ENCODE assay signal across 19 mouse cellular contexts in genomic region chr8:70780093-70780492, GRCm38 (mm10). TPM values are rescaled to one million over a fixed set of nuclear protein-coding genes. Genes with fewer than 3 reads are reported as not detected.
DNase-seq lines count a peak whose midpoint lies in the region; ATAC-seq and TF ChIP-seq lines count a peak whose summit lies in the region.
"Had no signal": no experiment of that assay in that cellular context is flagged by ENCODE, and none has a peak within 500 bp of the region (broad histone marks: within the 10 kb centered on the region; RNA-seq: fewer than 3 reads in every experiment).

No protein-coding gene starts in this region.

- H3K4me1 ChIP-seq in heart, embryonic 11.5 days (ENCODE audit: control insufficient read depth, insufficient read depth, low read length), result peaks cover 17% of the 10 kb centered on the region
- peaks cover 7% of the 10 kb centered on the region for H3K4me1 ChIP-seq in heart, adult 2 months (ENCODE audit: control insufficient read depth, insufficient read depth, low read length)
- H3K4me1 ChIP-seq in liver, embryonic 12.5 days, result peaks cover 45% of the 10 kb centered on the region
- H3K4me1 ChIP-seq in liver, postnatal 0 days (ENCODE audit: insufficient read depth), result peaks cover 25% of the 10 kb centered on the region
- H3K4me1 ChIP-seq in ES-E14 (ENCODE audit: control insufficient read depth in 2 of 2, insufficient read depth in 2 of 2, low read length in 2 of 2, poor library complexity in 1 of 2), result peaks cover 2 to 23% of the 10 kb centered on the region in 2 experiments; a peak in 2 of 4 replicates
- H3K4me1 ChIP-seq in stomach, embryonic 16.5 days (ENCODE audit: control insufficient read depth, insufficient read depth, low read length), result peaks cover 16% of the 10 kb centered on the region

- no peak for TF ChIP-seq CTCF in heart, adult 2 months (IDR thresholded peaks at IDR 0.05)
- no peak for TF ChIP-seq CTCF in liver, postnatal 0 days (IDR thresholded peaks at IDR 0.05; ENCODE audit: low read depth)

- peaks cover 25% of the 10 kb centered on the region for H3K36me3 ChIP-seq in heart, embryonic 11.5 days (ENCODE audit: control insufficient read depth, insufficient read depth, low read length)
- H3K36me3 ChIP-seq in heart, adult 2 months (ENCODE audit: control insufficient read depth, insufficient read depth, low read length), result no peaks in the 10 kb centered on the region
- H3K36me3 ChIP-seq in liver, embryonic 12.5 days, result peaks cover 73% of the 10 kb centered on the region
- H3K36me3 ChIP-seq in liver, postnatal 0 days (replicated peaks; ENCODE audit: insufficient read depth, low read length), result peaks cover 59% of the 10 kb centered on the region
- peaks cover 26% of the 10 kb centered on the region; the same call in 1 of the 2 replicates for H3K36me3 ChIP-seq in ES-E14 (ENCODE audit: control insufficient read depth, insufficient read depth, low read length, poor library complexity, severe bottlenecking)
- H3K36me3 ChIP-seq in stomach, embryonic 16.5 days (ENCODE audit: control insufficient read depth, insufficient read depth, low read length), result peaks cover 26% of the 10 kb centered on the region

- H3K27me3 ChIP-seq in heart, embryonic 11.5 days (ENCODE audit: control insufficient read depth, insufficient read depth, low read length), result no peaks in the 10 kb centered on the region
- no peaks in the 10 kb centered on the region for H3K27me3 ChIP-seq in heart, adult 2 months (ENCODE audit: control insufficient read depth, insufficient read depth, low read length)
- H3K27me3 ChIP-seq in liver, embryonic 12.5 days (replicated peaks), result no peaks in the 10 kb centered on the region
- H3K27me3 ChIP-seq in liver, postnatal 0 days (ENCODE audit: insufficient read depth, low read length), result no peaks in the 10 kb centered on the region
- no peaks in the 10 kb centered on the region for H3K27me3 ChIP-seq in stomach, embryonic 16.5 days (ENCODE audit: control insufficient read depth, insufficient read depth, low read length)
- H3K27me3 ChIP-seq: CH12.LX; embryonic facial prominence, embryonic 15.5 days; kidney, embryonic 15.5 days; neural tube, embryonic 13.5 days had no signal

- H3K9ac ChIP-seq in heart, embryonic 11.5 days (ENCODE audit: low read depth, low read length), result 0 out of 2 replicates have a peak overlapping the region, but pooled peaks have one; percentile 34
- no peak overlapping the region for H3K9ac ChIP-seq in heart, adult 2 months (ENCODE audit: low read depth, low read length)
- peak overlapping the region; percentile 1; the same call in 1 of the 2 replicates for H3K9ac ChIP-seq in liver, embryonic 12.5 days
- no peak overlapping the region for H3K9ac ChIP-seq in liver, postnatal 0 days (replicated peaks)
- H3K9ac ChIP-seq in ES-E14 (ENCODE audit: insufficient read depth, low read depth, low read length, poor library complexity, severe bottlenecking), result peak overlapping the region; percentile 48
- peak overlapping the region; percentile 33; the same call in 1 of the 2 replicates for H3K9ac ChIP-seq in stomach, embryonic 16.5 days (ENCODE audit: low read length)
- H3K9ac ChIP-seq: embryonic facial prominence, embryonic 15.5 days; kidney, embryonic 15.5 days had no signal

- H3K4me3 ChIP-seq in heart, embryonic 11.5 days (ENCODE audit: low read depth, low read length), result no peak overlapping the region
- no peak overlapping the region for H3K4me3 ChIP-seq in heart, adult 2 months
- H3K4me3 ChIP-seq in liver, embryonic 12.5 days, result no peak overlapping the region
- H3K4me3 ChIP-seq in liver, postnatal 0 days (ENCODE audit: low read depth, low read length), result no peak overlapping the region
- H3K4me3 ChIP-seq in ES-E14 (ENCODE audit: insufficient read depth in 1 of 2, low read depth in 1 of 2, low read length in 2 of 2, poor library complexity in 1 of 2, severe bottlenecking in 1 of 2), result peak overlapping the region; percentile 34 to 54; a peak in 3 of 4 replicates
- H3K4me3 ChIP-seq in stomach, embryonic 16.5 days (replicated peaks; ENCODE audit: low read length), result no peak overlapping the region
- H3K4me3 ChIP-seq: embryonic facial prominence, embryonic 15.5 days; neural tube, embryonic 13.5 days had no signal

- no peaks in the 10 kb centered on the region; the same call in 1 of the 2 replicates for H3K79me2 ChIP-seq in heart, adult 2 months (replicated peaks; ENCODE audit: control insufficient read depth, insufficient read depth, low read length)

- 72% methylated on average over 11 of the region's 11 CpGs for WGBS in heart, embryonic 11.5 days (ENCODE audit: insufficient replicate concordance)
- 73% methylated on average over 11 of the region's 11 CpGs for WGBS in heart, adult 2 months
- 56% methylated on average over 11 of the region's 11 CpGs for WGBS in liver, embryonic 12.5 days (ENCODE audit: insufficient replicate concordance)
- WGBS in liver, postnatal 0 days (ENCODE audit: insufficient replicate concordance), result 65% methylated on average over 11 of the region's 11 CpGs
- 68% methylated on average over 11 of the region's 11 CpGs for WGBS in stomach, embryonic 16.5 days

- no peak for ATAC-seq in heart, embryonic 11.5 days (replicated peaks; ENCODE audit: insufficient number of reproducible peaks, low FRiP score, low TSS enrichment)
- no peak for ATAC-seq in liver, embryonic 12.5 days
- ATAC-seq in liver, postnatal 0 days, result no peak
- ATAC-seq in stomach, embryonic 16.5 days (ENCODE audit: insufficient read depth, low FRiP score), result no peak
- ATAC-seq: hindbrain, postnatal 0 days had no signal

- in situ Hi-C loops in ES-E14 (cut with MboI; ENCODE audit: low sequenced_read_pairs in 2 of 2, unreplicated experiment in 2 of 2), result no loop called here

- H3K27ac ChIP-seq in heart, embryonic 11.5 days (ENCODE audit: low read depth, low read length), result no peak overlapping the region
- H3K27ac ChIP-seq in heart, adult 2 months, result no peak overlapping the region
- no peak overlapping the region for H3K27ac ChIP-seq in liver, embryonic 12.5 days
- H3K27ac ChIP-seq in liver, postnatal 0 days (ENCODE audit: low read depth), result no peak overlapping the region
- H3K27ac ChIP-seq in ES-E14 (ENCODE audit: insufficient read depth, low read depth, low read length, poor library complexity, severe bottlenecking), result no peak overlapping the region
- no peak overlapping the region for H3K27ac ChIP-seq in stomach, embryonic 16.5 days (ENCODE audit: low read length)
- H3K27ac ChIP-seq: embryonic facial prominence, embryonic 15.5 days; hindbrain, postnatal 0 days; kidney, embryonic 15.5 days; neural tube, embryonic 13.5 days had no signal

- intact Hi-C loops in heart, adult 2 months (cut with DNase I), result no loop called here

- TF ChIP-seq EP300 in heart, adult 2 months (IDR thresholded peaks at IDR 0.05; ENCODE audit: insufficient read depth, low read depth, low read length), result no peak
- no peak for TF ChIP-seq EP300 in liver, postnatal 0 days (IDR thresholded peaks at IDR 0.05; ENCODE audit: low read depth)

- DNase-seq in heart, adult 2 months, result no peak
- no peak for DNase-seq in liver, postnatal 0 days
- DNase-seq in ES-E14 (ENCODE audit: low read depth, low spot score), result no peak
- no peak for DNase-seq in frontal cortex, postnatal 14 days (ENCODE audit: low spot score in 2 of 2)
- DNase-seq: adrenal gland, postnatal 14 days; cerebellum, adult 11 months; cerebellum, postnatal 14 days; gastrocnemius, postnatal 14 days; left cerebral cortex, postnatal 4 days; lung, embryonic 14.5 days; lung, postnatal 36 days had no signal

- no peak for TF ChIP-seq POLR2A in heart, adult 2 months (IDR thresholded peaks at IDR 0.05; ENCODE audit: insufficient read depth, low read depth, low read length)

- no peaks in the 10 kb centered on the region for H3K9me3 ChIP-seq in heart, embryonic 11.5 days (replicated peaks; ENCODE audit: control insufficient read depth, low read length)
- H3K9me3 ChIP-seq in liver, embryonic 12.5 days (replicated peaks), result no peaks in the 10 kb centered on the region
- no peaks in the 10 kb centered on the region for H3K9me3 ChIP-seq in liver, postnatal 0 days (ENCODE audit: low read length)
- H3K9me3 ChIP-seq in ES-E14 (ENCODE audit: control insufficient read depth, insufficient read depth, low read depth, low read length), result no peaks in the 10 kb centered on the region
- no peaks in the 10 kb centered on the region for H3K9me3 ChIP-seq in stomach, embryonic 16.5 days (replicated peaks; ENCODE audit: control insufficient read depth, low read length)
- H3K9me3 ChIP-seq: embryonic facial prominence, embryonic 15.5 days; kidney, embryonic 15.5 days; neural tube, embryonic 13.5 days had no signal

- H3K4me2 ChIP-seq in heart, embryonic 11.5 days, result no peak overlapping the region
- no peak overlapping the region for H3K4me2 ChIP-seq in liver, embryonic 12.5 days
- no peak overlapping the region for H3K4me2 ChIP-seq in liver, postnatal 0 days (ENCODE audit: low read depth, low read length)
- H3K4me2 ChIP-seq in stomach, embryonic 16.5 days (ENCODE audit: low read depth, low read length), result no peak overlapping the region
- H3K4me2 ChIP-seq: embryonic facial prominence, embryonic 15.5 days; kidney, embryonic 15.5 days; lung, embryonic 14.5 days; neural tube, embryonic 13.5 days had no signal

RNA-seq across cellular contexts. Expression of gene Pik3r2, which starts 3.6 kb away (rescaled TPM):
- 21.5 and 23.1 TPM in 2 replicates for polyA plus RNA-seq in heart, embryonic 11.5 days (2014; fragmentation: Nextera tagmentation; extraction: Ambion mirVana)
- total RNA-seq in heart, adult 2 months (2021), result 10 to 100 TPM; 22.0 to 22.4 TPM
- polyA plus RNA-seq in heart, adult 2 months (2012; rRNA removed), result 34.3 and 45.5 TPM in 2 replicates
- 23.3 and 27.3 TPM in 2 replicates for polyA plus RNA-seq in liver, embryonic 12.5 days (2016; fragmentation: Nextera tagmentation; extraction: Ambion mirVana)
- polyA plus RNA-seq in liver, postnatal 0 days (2015; fragmentation: Nextera tagmentation; extraction: Ambion mirVana), result 8.9 and 9.0 TPM in 2 replicates
- total RNA-seq in ES-E14 (2012; rRNA removed), result 52.7 and 71.0 TPM in 2 replicates
- 57.6 and 60.8 TPM in 2 replicates for polyA plus RNA-seq in stomach, embryonic 16.5 days (2015; fragmentation: Nextera tagmentation; extraction: Ambion mirVana)

RNA-seq across cellular contexts. Expression of gene Mpv17l2, which starts 19.3 kb away (rescaled TPM):
- 42.5 and 42.6 TPM in 2 replicates for polyA plus RNA-seq in heart, embryonic 11.5 days (2014; fragmentation: Nextera tagmentation; extraction: Ambion mirVana)
- total RNA-seq in heart, adult 2 months (2021), result 10 to 100 TPM; 21.7 to 29.1 TPM
- polyA plus RNA-seq in heart, adult 2 months (2012; rRNA removed), result 30.0 and 32.2 TPM in 2 replicates
- polyA plus RNA-seq in liver, embryonic 12.5 days (2016; fragmentation: Nextera tagmentation; extraction: Ambion mirVana), result 52.2 and 52.7 TPM in 2 replicates
- polyA plus RNA-seq in liver, postnatal 0 days (2015; fragmentation: Nextera tagmentation; extraction: Ambion mirVana), result 36.3 and 39.9 TPM in 2 replicates
- total RNA-seq in ES-E14 (2012; rRNA removed), result 49.9 and 58.2 TPM in 2 replicates
- polyA plus RNA-seq in stomach, embryonic 16.5 days (2015; fragmentation: Nextera tagmentation; extraction: Ambion mirVana), result 47.6 and 54.3 TPM in 2 replicates

RNA-seq across cellular contexts. Expression of gene Mast3, which starts 24.8 kb away (rescaled TPM):
- 7.8 and 8.5 TPM in 2 replicates for polyA plus RNA-seq in heart, embryonic 11.5 days (2014; fragmentation: Nextera tagmentation; extraction: Ambion mirVana)
- 1 to 10 TPM; 6.0 to 7.4 TPM for total RNA-seq in heart, adult 2 months (2021)
- polyA plus RNA-seq in heart, adult 2 months (2012; rRNA removed), result 12.7 and 13.9 TPM in 2 replicates
- polyA plus RNA-seq in liver, embryonic 12.5 days (2016; fragmentation: Nextera tagmentation; extraction: Ambion mirVana), result 9.8 and 10.4 TPM in 2 replicates
- polyA plus RNA-seq in liver, postnatal 0 days (2015; fragmentation: Nextera tagmentation; extraction: Ambion mirVana), result 5.2 and 6.0 TPM in 2 replicates
- total RNA-seq in ES-E14 (2012; rRNA removed), result 7.8 and 11.5 TPM in 2 replicates
- 10.0 and 10.5 TPM in 2 replicates for polyA plus RNA-seq in stomach, embryonic 16.5 days (2015; fragmentation: Nextera tagmentation; extraction: Ambion mirVana)

RNA-seq across cellular contexts. Expression of gene Rab3a, which starts 25.6 kb away (rescaled TPM):
- polyA plus RNA-seq in heart, embryonic 11.5 days (2014; fragmentation: Nextera tagmentation; extraction: Ambion mirVana), result 16.2 and 21.3 TPM in 2 replicates
- total RNA-seq in heart, adult 2 months (2021), result 10 to 100 TPM; 46.5 to 48.0 TPM
- 89.1 and 117 TPM in 2 replicates for polyA plus RNA-seq in heart, adult 2 months (2012; rRNA removed)
- 3.3 and 3.9 TPM in 2 replicates for polyA plus RNA-seq in liver, embryonic 12.5 days (2016; fragmentation: Nextera tagmentation; extraction: Ambion mirVana)
- 3.2 and 3.3 TPM in 2 replicates for polyA plus RNA-seq in liver, postnatal 0 days (2015; fragmentation: Nextera tagmentation; extraction: Ambion mirVana)
- 4.3 and 5.2 TPM in 2 replicates for total RNA-seq in ES-E14 (2012; rRNA removed)
- polyA plus RNA-seq in stomach, embryonic 16.5 days (2015; fragmentation: Nextera tagmentation; extraction: Ambion mirVana), result 23.4 and 23.8 TPM in 2 replicates

RNA-seq across cellular contexts. Expression of gene Il12rb1, which starts 28.2 kb away (rescaled TPM):
- 0.07 TPM in 1 of 2 replicates, not detected in the other for polyA plus RNA-seq in heart, embryonic 11.5 days (2014; fragmentation: Nextera tagmentation; extraction: Ambion mirVana)
- total RNA-seq in heart, adult 2 months (2021), result not detected
- polyA plus RNA-seq in heart, adult 2 months (2012; rRNA removed), result 0.15 and 0.16 TPM in 2 replicates
- 0.18 and 0.22 TPM in 2 replicates for polyA plus RNA-seq in liver, embryonic 12.5 days (2016; fragmentation: Nextera tagmentation; extraction: Ambion mirVana)
- 0.19 and 0.25 TPM in 2 replicates for polyA plus RNA-seq in liver, postnatal 0 days (2015; fragmentation: Nextera tagmentation; extraction: Ambion mirVana)
- 0.69 and 1.2 TPM in 2 replicates for total RNA-seq in ES-E14 (2012; rRNA removed)
- polyA plus RNA-seq in stomach, embryonic 16.5 days (2015; fragmentation: Nextera tagmentation; extraction: Ambion mirVana), result 0.23 TPM in 1 of 2 replicates, not detected in the other
- total RNA-seq: adrenal gland, postnatal 14 days; hindbrain, postnatal 0 days had no signal
- polyA plus RNA-seq: hindbrain, postnatal 0 days; neural tube, embryonic 13.5 days had no signal

Comparison
In these comparisons a context has a peak if more than half of its experiments do, and no peak if none do; other contexts are left out.
1. H3K9ac ChIP-seq: peak in heart, embryonic 11.5 days (single experiment), liver, embryonic 12.5 days (single experiment), ES-E14 (single experiment) and stomach, embryonic 16.5 days (single experiment); none in heart, adult 2 months (single experiment) and liver, postnatal 0 days (single experiment).
2. H3K4me3 ChIP-seq: peak in ES-E14 (2 of 2); none in heart, embryonic 11.5 days (single experiment), heart, adult 2 months (single experiment), liver, embryonic 12.5 days (single experiment), liver, postnatal 0 days (single experiment) and stomach, embryonic 16.5 days (single experiment).